Mouse (Mus musculus) hindbrain, embryonic 11.5 days (tissue): ENCODE data around the gene Psg22. TPM values are rescaled to one million over a fixed set of nuclear protein-coding genes. Genes with fewer than 3 reads are reported as not detected.
"Not testable (repeated sequence)": the region's sequence is repeated elsewhere in the genome, so short reads cannot be mapped to it uniquely, and the experiment has no call there.

Source experiments
- ATAC-seq: fragments of 200-750 bp; cut with Nextera tagmentation; 2 replicates; pipeline ENCODE4 v1.8.0; 2017; ENCODE audit warnings: mild to moderate bottlenecking, moderate TSS enrichment, moderate library complexity; ENCODE audit not compliant: low FRiP score
- DNase-seq: peaks from one replicate; pipeline ENCODE4 v3.0.0-alpha.2; 2015; ENCODE audit warnings: low spot score
- H3K27ac ChIP-seq: fragments of 300-500 bp; sonication (generic); 2 replicates; pipeline ENCODE4 v1.5.1; 2014; ENCODE audit warnings: mild to moderate bottlenecking, low read depth, low read length
- H3K27me3 ChIP-seq: fragments of 300-500 bp; sonication (generic); 2 replicates; pipeline ENCODE4 v1.6.1; 2014; ENCODE audit warnings: mild to moderate bottlenecking, low read length, moderate library complexity, mixed read lengths; ENCODE audit not compliant: control insufficient read depth, insufficient read depth
- H3K36me3 ChIP-seq: fragments of 300-500 bp; sonication (generic); 2 replicates; pipeline ENCODE4 v1.6.1; 2014; ENCODE audit warnings: mild to moderate bottlenecking, low read length, moderate library complexity, mixed read lengths; ENCODE audit not compliant: control insufficient read depth, insufficient read depth
- H3K4me1 ChIP-seq: fragments of 300-500 bp; sonication (generic); replicated peaks from 2 replicates; pipeline ENCODE4 v1.6.1; 2014; ENCODE audit warnings: low read length, mixed read lengths; ENCODE audit not compliant: control insufficient read depth, insufficient read depth
- H3K4me2 ChIP-seq: fragments of 300-500 bp; sonication (generic); replicated peaks from 2 replicates; pipeline ENCODE4 v1.6.1; 2014; ENCODE audit warnings: mild to moderate bottlenecking, low read depth, low read length
- H3K4me3 ChIP-seq: fragments of 300-500 bp; sonication (generic); 2 replicates; pipeline ENCODE4 v1.5.1; 2014; ENCODE audit warnings: low read depth, low read length
- H3K9ac ChIP-seq: fragments of 300-500 bp; sonication (generic); 2 replicates; pipeline ENCODE4 v1.6.1; 2014; ENCODE audit warnings: low read depth, low read length
- H3K9me3 ChIP-seq: fragments of 300-500 bp; sonication (generic); 2 replicates; pipeline ENCODE4 v1.6.1; 2016; ENCODE audit warnings: low read length; ENCODE audit not compliant: control insufficient read depth
- WGBS: fragments of 180-500 bp; shearing (Covaris S2); extraction: QIAGEN DNeasy Blood & Tissue Kit; methylation state at CpG from one replicate; pipeline ENCODE4 v1.1.7; 2014; 5-methylcytosine and 5-hydroxymethylcytosine counted together
- polyA plus RNA-seq: library from polyadenylated mRNA; unstranded; fragments of >200 nt; fragmentation: Nextera tagmentation; extraction: Ambion mirVana; gene quantifications from 2 replicates; pipeline ENCODE4 v1.2.1, GENCODE M21; 2014

Psg22 gene
- not detected in 2 replicates for polyA plus RNA-seq

DNA sequence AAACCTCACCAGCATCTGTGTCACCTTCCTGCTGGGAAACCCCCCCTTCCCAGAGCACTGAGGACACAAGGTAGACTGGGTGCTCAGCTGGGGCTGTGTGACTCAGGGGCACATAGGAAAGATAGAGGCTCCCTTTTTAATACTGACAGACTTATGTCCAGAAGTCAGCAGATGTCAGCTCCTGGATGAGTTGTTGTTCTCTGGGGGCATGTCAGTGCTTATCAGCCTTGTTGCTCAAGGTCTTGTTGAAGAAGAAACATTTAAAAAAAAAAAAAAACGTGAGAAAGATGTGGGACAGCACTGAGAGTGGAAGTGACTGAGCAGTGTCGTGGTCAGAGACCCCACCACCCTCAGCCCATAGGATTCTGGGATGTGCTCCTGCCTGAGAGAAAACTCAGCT, at the start of gene Psg22:
Gene Psg22, plus strand, starts transcription at position 301 of the 400 bp plus-strand sequence.
- ATAC-seq (no peak), DNase-seq (no peak)
- no peak within 1 kb of the TSS for H3K9ac ChIP-seq
- H3K4me1 ChIP-seq: no peaks in the 10 kb centered on the region
- H3K27ac ChIP-seq: no peak within 1 kb of the TSS
- H3K4me2 ChIP-seq: no peak within 1 kb of the TSS
- WGBS: 35% methylated on average over 2 of the region's 2 CpGs
- no peak within 1 kb of the TSS for H3K4me3 ChIP-seq
- no peaks in the 10 kb centered on the region for H3K36me3 ChIP-seq
- no peaks in the 10 kb centered on the region for H3K9me3 ChIP-seq
- no peaks in the 10 kb centered on the region for H3K27me3 ChIP-seq

DNA sequence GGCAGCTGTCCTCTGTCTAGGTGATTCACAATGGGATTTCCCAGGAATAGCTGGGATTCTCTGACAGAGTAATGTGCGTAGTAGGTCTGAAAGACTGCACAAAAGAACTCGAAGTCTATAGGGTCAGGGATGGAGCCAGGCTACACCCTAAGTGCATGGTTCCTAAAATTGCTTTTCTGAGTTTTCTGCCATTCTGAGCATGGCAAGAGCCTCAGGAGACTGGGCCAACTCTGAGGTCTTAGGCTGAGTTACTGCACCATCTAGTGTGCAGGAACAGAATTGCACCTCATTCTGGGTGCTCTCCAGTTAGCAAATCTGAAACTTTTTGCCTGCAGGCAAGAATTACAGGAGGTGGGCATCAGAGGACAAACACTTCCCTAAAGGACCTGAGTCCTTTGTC, 38.1 kb upstream of the Psg22 start:
- H3K4me3 ChIP-seq: no peak overlapping the region

DNA sequence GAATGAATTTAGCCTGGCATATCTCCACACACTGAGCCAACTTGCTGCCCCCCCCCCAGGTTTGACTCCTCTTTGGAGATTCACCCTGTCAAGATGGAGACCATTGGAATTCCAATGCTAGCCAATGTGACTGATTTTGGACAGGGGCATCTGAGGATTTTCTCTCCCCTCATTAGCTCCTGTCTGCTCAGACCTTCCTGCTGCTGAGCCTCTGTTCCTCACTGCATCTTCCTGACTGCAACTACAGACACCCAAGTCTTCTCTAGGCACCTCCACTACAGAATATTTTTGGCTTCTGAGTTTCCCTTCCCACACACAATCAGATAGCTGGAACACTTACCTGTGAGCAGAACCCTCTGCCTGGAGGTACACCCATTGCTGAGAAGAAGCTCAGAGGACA, 32.3 kb upstream of the Psg22 start:
- Histone ChIP-seq H3K27ac (no peak overlapping the region), H3K27me3 (no peaks in the 10 kb centered on the region), H3K9ac (no peak overlapping the region), H3K4me1 (no peaks in the 10 kb centered on the region), H3K4me3 (no peak overlapping the region), H3K36me3 (no peaks in the 10 kb centered on the region), H3K4me2 (no peak overlapping the region), H3K9me3 (no peaks in the 10 kb centered on the region)
- ATAC-seq (no peak), DNase-seq (no peak)

More for the DNA sequence above, 38.1 kb upstream of the Psg22 start:
- Histone ChIP-seq H3K4me2 (no peak overlapping the region), H3K9me3 (no peaks in the 10 kb centered on the region), H3K36me3 (no peaks in the 10 kb centered on the region), H3K27ac (no peak overlapping the region), H3K9ac (no peak overlapping the region), H3K27me3 (no peaks in the 10 kb centered on the region), H3K4me1 (no peaks in the 10 kb centered on the region)
- DNase-seq (peak; percentile 54), ATAC-seq (0 out of 2 replicates have a peak, but pooled peaks have one; percentile 12)
- 55% methylated on average over 2 of the region's 2 CpGs for WGBS

DNA sequence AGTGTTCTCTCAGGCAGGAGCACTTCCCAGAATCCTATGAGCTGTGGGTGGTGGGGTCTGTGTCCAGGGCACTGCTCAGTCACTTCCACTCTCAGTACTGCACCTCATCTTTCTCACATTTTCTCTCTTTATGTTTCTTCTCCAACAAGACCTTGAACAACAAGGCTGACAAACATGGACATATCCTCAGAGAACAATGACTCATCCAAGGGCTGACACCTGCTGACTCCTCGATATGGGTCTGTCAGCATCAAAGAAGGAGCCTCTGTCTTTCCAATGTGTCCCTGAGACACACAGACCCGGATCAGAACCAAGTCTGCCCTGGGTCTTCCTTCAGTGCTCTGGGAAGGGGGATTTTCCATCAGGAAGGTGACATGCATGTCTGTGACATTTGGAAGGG, 31.8 kb upstream of the Psg22 start, which contains the start of gene Psg20:
Gene Psg20, minus strand, starts transcription at position 101 of the 400 bp plus-strand sequence.
- WGBS: 70% methylated on average over 2 of the region's 2 CpGs
- ATAC-seq: no peak
- Histone ChIP-seq H3K4me2 (no peak within 1 kb of the TSS), H3K27me3 (no peaks in the 10 kb centered on the region), H3K36me3 (no peaks in the 10 kb centered on the region), H3K27ac (no peak within 1 kb of the TSS), H3K9ac (no peak within 1 kb of the TSS), H3K4me3 (no peak within 1 kb of the TSS), H3K9me3 (no peaks in the 10 kb centered on the region), H3K4me1 (no peaks in the 10 kb centered on the region)
- no peak for DNase-seq

DNA sequence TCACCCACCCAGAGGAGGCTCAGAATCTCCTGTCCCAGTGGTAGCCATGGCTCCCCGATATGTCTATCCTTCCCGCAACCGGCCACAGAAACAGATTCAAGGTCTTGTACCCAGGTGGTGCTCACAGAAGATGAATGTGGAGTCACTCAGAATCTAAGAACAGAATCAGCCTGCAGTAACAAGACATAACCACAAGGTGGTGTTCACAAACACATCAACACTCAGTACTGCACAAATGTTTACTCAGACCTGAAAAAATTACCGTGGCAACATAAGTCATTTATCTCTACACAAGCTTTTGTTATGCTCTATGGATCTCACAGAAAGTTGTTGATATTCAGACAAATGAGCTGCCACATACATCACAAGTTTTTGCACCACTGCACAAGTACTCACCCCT, 7.6 kb upstream of the Psg22 start:
- not testable (repeated sequence) for H3K27me3 ChIP-seq, H3K4me2 ChIP-seq, H3K36me3 ChIP-seq, H3K4me3 ChIP-seq, H3K9ac ChIP-seq, H3K9me3 ChIP-seq, ATAC-seq, H3K4me1 ChIP-seq, H3K27ac ChIP-seq
- WGBS: 88% methylated on average over 4 of the region's 4 CpGs
- DNase-seq: peak; percentile 16

DNA sequence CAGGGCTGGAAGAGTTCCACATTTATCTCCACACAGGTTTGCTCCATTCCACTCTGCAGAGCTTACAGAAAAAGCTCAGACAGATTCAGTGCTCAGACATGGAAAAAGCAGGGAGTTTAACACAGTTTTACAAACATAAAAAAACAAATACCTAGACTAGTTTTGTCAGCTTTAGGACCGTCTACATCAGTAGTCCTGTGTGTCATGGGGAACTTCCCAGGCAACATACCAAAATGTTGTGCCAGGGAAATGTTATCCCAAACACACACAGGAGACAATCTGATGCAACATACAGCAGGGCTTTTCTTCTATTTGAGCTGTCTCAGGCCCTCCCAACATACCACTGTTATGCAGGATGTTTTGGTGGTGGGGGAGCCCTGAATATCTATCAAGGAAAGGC, 7.0 kb upstream of the Psg22 start:
- H3K27ac ChIP-seq: no peak overlapping the region
- no peak overlapping the region for H3K4me2 ChIP-seq
- ATAC-seq (no peak), DNase-seq (no peak)
- no peaks in the 10 kb centered on the region for H3K9me3 ChIP-seq
- 79% methylated on average over 1 of the region's 1 CpGs for WGBS
- H3K4me3 ChIP-seq: no peak overlapping the region
- H3K27me3 ChIP-seq: no peaks in the 10 kb centered on the region
- no peak overlapping the region for H3K9ac ChIP-seq
- no peaks in the 10 kb centered on the region for H3K36me3 ChIP-seq
- H3K4me1 ChIP-seq: no peaks in the 10 kb centered on the region

DNA sequence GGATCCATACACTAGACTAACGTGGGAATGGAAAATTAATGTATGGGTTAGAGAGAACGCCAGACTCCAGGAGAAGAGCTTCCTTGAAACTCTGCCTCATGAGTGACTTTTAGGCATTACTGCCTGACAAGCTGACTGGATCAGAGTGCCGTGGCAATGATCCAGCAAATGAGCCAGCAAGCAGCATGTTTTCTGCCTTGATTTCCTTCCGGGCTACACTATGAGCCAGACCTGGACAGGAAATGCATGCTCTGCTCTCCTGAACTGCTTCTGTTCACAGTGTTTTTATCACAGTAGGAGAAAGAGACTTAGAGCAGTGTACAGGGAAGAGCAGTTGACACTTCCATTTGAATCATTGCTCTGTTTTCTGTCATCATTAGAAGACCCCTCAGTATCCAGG, 2.3 kb upstream of the Psg22 start:
- no peak overlapping the region for H3K9ac ChIP-seq
- ATAC-seq: no peak
- H3K4me3 ChIP-seq: no peak overlapping the region
- no peaks in the 10 kb centered on the region for H3K9me3 ChIP-seq
- DNase-seq: no peak
- H3K27ac ChIP-seq: no peak overlapping the region
- H3K36me3 ChIP-seq: no peaks in the 10 kb centered on the region
- no peak overlapping the region for H3K4me2 ChIP-seq
- H3K4me1 ChIP-seq: no peaks in the 10 kb centered on the region
- 89% methylated on average over 4 of the region's 4 CpGs for WGBS
- H3K27me3 ChIP-seq: no peaks in the 10 kb centered on the region

DNA sequence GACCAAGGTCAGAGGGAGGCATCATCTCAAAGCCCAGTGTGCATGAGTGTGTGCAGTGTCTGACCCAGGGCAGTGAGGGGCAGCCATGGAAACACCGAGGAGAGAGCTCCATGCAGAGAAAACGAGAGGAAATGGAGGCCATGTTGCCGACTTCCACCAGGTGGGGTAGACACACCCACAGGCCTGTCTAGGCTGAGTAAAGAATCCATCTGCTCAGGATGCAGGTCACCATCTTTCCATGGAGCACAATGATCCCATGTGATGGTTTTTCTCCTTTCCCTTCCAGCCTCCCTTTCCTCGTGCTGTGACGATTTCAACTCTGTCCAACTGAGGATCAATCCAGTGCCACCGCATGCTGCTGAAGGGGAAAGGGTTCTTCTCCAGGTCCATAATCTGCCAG, 6.1 kb downstream of the Psg22 start:
- DNase-seq (no peak), ATAC-seq (no peak)
- Histone ChIP-seq H3K27me3 (no peaks in the 10 kb centered on the region), H3K9ac (no peak overlapping the region), H3K4me2 (no peak overlapping the region), H3K4me3 (no peak overlapping the region), H3K4me1 (no peaks in the 10 kb centered on the region), H3K27ac (no peak overlapping the region), H3K9me3 (no peaks in the 10 kb centered on the region), H3K36me3 (no peaks in the 10 kb centered on the region)
- WGBS: 76% methylated on average over 6 of the region's 6 CpGs

DNA sequence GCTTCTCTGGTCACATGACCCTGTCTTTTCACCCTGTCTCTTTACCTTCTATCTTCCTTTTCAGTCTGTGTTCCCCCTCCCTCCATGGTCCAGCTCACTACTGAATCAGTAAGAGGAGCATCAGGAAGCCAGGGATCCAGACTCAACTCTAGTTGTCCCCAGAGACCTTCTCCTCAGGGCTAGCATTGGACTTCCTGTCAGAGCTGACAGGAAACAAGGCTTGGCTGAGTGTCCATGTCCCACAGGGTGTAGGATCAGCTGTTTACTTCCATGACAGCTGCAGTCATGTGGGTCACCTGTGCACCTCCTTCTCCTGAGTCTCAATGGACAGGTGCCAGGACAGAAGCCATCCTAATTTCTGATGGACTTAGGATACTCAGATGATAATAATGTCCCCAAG, 8.0 kb downstream of the Psg22 start:
- not testable (repeated sequence) for H3K36me3 ChIP-seq, H3K9me3 ChIP-seq, H3K4me2 ChIP-seq, H3K27me3 ChIP-seq, H3K9ac ChIP-seq, ATAC-seq, DNase-seq, H3K4me1 ChIP-seq, H3K27ac ChIP-seq, H3K4me3 ChIP-seq
